Mouse (Mus musculus) brown adipose tissue, adult 24 weeks (tissue): ENCODE results near the gene Sart3. TPM values are rescaled to one million over a fixed set of nuclear protein-coding genes. Genes with fewer than 3 reads are reported as not detected.
A peak's percentile ranks its signal among the peaks of the same experiment; 100 is the strongest.
"Not testable (repeated sequence)": the region's sequence is repeated elsewhere in the genome, so short reads cannot be mapped to it uniquely, and the experiment has no call there.

Source experiments
- H3K27ac ChIP-seq: fragments of 200-500 bp; replicated peaks from 2 replicates; pipeline ENCODE4 v1.5.1; 2012; ENCODE audit warnings: low read depth, mild to moderate bottlenecking, low read length
- H3K4me1 ChIP-seq: fragments of 200-500 bp; 2 replicates; pipeline ENCODE4 v1.6.1; 2012; ENCODE audit warnings: low read length, mixed read lengths; ENCODE audit not compliant: control insufficient read depth, insufficient read depth, insufficient read length
- H3K4me3 ChIP-seq: fragments of 200-500 bp; 2 replicates; pipeline ENCODE4 v1.5.1; 2012; ENCODE audit warnings: low read depth, mild to moderate bottlenecking, low read length, moderate library complexity; ENCODE audit not compliant: insufficient read depth
- polyA plus RNA-seq: library from polyadenylated mRNA; stranded (reverse); fragments of >200 nt; gene quantifications from 2 replicates; pipeline ENCODE4 v1.2.4, GENCODE M21; 2012; ENCODE audit not compliant: missing spikeins, insufficient read depth, insufficient read length

Sart3 gene
- polyA plus RNA-seq, 1 experiment = 5.9 TPM

DNA sequence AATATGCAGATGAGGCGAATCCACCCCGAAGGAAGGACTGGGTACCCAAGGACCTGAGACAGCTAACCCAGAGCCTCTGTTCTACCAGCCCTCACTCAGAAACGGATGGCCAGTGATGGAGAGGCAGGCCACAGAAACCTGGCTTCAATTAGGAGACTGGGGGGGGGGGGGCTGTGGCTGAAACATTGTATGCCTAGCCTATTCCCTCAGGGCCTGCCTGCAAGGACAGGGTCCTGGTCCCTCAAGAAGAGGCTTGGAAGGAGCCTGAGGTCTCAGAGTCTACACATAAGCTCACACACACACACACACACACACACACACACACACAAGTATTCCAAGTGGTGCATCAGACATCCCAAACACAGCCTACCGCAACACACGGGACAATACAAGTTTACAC, 27.4 kb upstream of the Sart3 start:
- Histone ChIP-seq H3K27ac (no peak overlapping the region), H3K4me3 (peak overlapping the region; percentile 34)

DNA sequence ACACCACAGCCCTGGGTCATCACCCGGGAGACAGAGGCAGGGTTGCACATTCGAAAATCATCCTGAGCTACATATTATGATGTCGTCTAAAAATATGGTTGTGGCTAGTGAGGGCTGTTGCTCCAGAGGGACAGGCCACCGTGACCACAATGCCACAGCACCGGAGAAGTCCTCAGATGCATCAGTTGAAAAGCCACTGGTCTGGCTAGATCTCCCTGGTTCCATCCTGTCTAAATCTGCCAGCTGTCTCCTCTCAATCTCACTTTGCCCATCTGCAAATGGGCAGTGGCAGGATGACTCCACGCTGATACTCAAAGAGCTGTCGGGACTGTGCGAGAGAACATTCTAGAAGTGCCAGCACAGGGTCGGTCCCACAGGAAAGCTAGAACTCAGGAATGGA, 26.2 kb upstream of the Sart3 start:
- Histone ChIP-seq H3K4me3 (peak overlapping the region; percentile 16; the same call in 1 of the 2 replicates), H3K4me1 (no peaks in the 10 kb centered on the region), H3K27ac (no peak overlapping the region)

More for the DNA sequence above, 27.4 kb upstream of the Sart3 start:
- no peaks in the 10 kb centered on the region for H3K4me1 ChIP-seq

DNA sequence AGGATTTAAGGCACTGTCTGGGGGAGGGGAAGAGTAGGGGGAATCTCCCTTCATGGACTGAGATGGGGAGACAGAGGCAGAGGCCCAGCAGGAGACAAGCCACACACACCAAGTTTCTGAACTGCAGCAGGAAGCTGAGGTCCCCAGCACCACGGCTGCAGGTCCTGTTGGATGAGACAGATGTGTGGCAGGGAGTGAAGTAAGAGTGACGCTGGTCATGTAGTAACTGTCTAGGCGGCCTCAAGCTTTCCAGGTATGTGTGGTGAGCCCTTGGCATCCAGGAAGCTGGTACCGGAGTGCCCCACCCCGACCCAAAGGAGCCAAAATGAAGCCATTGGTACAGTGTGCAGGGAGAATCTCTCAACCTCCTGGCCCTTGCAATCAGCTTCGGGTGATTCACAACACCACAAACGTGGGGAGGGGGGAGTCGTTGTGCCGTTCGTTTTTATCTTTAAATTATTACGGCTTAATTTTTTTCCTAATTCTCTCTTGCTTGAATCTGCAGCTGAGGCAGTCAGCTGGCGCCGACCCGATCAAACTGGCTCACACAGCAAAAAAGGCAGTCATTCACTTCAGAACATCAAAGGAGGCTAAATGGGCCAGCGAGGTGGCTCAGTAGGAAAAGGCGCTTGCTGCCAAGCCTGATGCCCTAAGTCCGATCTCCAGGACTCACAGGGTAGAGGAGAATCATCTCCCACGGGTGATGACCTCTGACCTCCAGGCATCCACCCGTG, 25.0 kb upstream of the Sart3 start:
- Histone ChIP-seq H3K4me1 (no peaks in the 10 kb centered on the region), H3K27ac (no peak overlapping the region), H3K4me3 (no peak overlapping the region)

DNA sequence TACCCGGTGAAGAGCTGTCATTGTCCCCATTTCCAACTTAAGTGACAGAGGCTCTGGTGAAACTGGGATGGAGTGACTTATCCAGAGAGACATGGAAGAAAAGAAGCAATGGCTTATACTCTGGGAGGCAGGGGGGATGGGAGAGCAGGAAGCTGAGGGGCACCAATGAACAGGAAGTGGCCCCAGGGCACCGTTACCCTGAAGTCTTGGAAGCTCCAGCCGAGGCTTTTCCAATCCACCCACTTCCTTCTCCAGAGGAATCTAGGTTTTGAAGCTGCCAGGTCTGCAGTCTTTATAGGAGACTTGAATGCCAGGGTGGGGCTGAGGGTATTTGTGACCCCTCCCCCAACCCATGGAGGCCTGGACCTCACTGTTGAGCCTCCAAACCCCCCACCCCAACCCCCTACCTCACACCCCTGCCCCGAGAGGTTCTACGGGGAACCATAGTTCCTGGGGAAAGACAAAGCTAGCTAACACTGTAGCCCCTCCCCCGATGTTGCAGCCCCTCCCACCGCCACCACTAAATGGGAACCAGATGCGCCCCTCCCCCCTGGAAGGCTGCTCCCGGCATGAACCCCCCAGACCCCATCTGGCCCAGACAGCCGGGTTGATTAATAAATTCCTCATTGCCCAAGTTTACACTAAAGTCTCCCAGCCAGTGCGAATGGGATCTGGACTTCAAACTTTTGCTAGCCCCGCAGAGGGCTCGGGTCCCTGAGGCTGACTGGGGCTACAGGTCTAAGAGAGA, 24.3 kb upstream of the Sart3 start:
- Histone ChIP-seq H3K27ac (no peak overlapping the region), H3K4me1 (no peaks in the 10 kb centered on the region), H3K4me3 (no peak overlapping the region)

DNA sequence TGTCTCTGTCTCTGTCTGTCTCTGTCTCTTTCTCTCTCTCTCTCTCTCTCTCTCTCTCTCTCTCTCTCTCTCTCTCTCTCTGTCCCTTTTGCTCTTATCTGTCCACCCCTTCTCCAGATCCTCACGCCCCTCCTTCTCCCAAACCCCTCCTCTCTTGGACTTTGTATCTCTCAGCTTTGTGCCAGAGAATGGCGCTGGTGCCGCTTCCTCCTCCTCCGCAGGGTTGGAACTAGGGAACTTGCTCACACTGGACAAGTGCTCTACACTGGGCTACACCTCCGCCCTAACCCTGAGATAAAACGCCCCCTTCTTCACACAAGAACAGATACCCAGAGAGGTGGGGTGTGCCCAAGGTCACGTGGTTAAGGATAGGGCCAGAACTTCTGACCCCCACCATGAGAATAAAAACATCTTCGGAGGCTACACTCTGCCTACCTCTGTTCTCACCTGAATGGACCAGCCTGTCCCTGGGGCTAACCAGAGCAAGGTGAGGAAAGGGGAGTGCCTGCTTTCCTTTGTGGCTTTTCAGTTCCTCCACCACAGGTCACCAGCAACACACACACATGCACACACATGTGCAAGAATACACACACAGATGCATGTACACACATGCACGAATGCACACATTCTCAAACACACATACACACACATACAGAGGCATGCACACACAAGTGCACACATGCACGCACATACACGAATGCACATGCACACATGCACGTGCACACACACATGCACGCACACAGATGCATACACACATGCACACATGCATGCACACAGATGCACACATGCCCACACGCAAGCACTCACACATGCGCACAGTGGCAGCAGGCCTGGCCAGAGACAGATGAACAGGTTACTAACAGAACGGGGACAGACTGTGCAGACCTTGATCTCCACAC, 19.1 kb upstream of the Sart3 start:
- no peak overlapping the region for H3K27ac ChIP-seq
- no peak overlapping the region for H3K4me3 ChIP-seq
- no peaks in the 10 kb centered on the region for H3K4me1 ChIP-seq

DNA sequence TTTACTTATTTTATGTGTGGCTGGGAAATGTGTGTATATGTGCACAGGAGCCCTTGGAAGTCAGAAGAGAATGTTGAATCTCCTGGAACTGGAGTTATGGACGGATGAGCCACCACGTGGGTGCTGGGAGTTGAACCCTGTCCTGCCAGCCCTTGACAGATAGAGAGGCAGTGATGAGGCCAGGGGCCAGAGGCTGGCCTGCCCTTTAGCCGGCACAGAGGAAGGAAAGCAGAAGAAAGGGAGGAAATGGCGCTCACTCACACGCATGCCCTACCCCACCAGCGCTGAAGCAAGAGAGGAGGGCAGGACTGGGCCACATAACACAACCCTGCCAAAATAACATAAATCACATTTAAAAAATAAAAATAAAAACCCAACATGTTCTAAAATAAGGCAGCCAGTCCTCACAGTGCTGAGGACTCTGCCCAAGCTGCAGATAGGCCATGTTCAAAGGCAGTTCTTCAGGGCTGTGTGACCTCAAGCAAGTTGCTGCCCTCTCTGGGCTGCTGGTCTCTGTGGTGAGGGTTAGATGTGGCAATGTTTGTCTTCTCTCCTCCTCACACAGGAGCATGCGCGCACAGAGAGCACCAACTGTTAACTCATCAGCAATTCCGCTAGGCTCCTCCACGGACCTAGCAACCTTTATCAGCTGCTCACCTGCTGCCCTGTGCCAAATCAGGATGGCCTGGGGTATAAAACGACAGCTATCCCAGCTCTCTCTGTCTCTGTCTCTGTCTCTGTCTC, 18.3 kb upstream of the Sart3 start:
- H3K4me3 ChIP-seq = no peak overlapping the region
- no peaks in the 10 kb centered on the region for H3K4me1 ChIP-seq
- no peak overlapping the region for H3K27ac ChIP-seq

DNA sequence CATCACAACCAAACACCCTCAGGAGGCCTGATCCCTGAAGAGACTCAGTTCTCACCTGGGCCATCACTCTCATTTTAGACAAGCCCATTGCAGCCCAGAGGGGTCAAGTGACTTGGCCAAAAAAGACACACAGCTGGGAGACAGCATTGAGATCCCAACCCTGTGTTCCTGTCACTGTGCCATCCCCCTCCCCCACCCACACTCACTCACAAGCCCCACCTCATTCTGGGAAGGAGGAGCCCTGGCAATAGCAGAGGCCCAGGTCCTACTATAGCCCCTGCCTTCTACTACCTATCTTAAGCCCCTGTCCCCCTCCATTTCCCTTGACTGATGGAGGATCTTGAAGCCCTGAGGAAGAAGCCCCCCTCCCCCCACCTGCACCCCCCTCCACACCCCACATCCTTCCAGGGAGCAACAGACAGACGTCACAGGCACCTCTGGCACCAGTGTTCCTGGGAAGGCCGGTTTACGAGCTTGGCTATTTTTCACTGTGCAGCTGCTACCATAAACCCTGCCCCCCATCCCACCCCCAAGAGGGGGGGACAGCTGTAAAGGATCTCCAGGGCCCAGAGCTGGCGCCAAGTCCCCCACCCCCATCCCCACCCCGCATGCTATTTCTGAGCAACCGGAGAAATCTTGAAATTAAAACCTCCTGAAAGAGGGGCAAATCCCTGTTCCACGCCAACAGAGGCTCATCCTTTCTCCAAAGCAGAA, 16.9 kb upstream of the Sart3 start:
- no peak overlapping the region for H3K4me3 ChIP-seq
- no peak overlapping the region for H3K27ac ChIP-seq

DNA sequence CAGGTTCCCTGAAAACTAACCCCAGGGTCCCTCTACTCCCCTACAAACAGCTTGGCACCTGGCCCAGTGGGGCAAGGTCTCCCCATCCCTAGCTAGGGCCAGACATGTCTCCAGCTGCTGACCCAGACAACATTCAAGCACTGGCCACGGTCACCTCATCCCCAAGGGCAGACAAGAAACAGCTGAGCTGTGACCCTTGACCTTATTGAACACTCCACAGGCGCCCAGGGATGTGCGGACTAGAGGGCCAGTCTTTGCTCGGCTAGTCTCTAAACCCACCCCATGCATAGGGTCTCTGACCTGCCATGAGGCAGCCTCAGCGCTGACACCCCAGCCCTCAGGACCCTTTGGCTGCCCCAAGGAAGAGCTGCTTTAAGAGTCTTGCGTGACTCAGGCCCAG, 16.3 kb upstream of the Sart3 start:
- H3K4me1 ChIP-seq = no peaks in the 10 kb centered on the region
- H3K4me3 ChIP-seq = no peak overlapping the region
- H3K27ac ChIP-seq = no peak overlapping the region

More for the DNA sequence above, 16.9 kb upstream of the Sart3 start:
- no peaks in the 10 kb centered on the region for H3K4me1 ChIP-seq

DNA sequence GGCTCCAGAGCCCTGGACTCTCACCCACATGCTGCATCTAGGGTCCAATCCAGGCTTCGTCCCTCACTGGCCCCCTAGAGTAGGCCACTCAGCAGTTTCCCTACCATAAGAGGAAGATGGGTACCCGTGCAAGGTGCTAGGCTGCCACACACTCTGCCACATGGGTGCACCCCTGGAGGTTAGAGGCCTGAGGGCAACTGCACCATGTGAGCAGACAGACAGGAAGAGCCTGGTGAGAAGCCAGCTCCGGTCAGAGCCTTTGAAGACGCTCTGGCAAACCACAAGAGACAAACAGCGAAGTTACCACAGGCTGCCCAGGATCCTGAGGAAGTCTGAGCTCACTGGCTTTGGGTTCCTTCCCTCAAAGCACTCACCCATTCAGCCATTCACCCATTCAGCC, 14.7 kb upstream of the Sart3 start:
- Histone ChIP-seq H3K4me3 (no peak overlapping the region), H3K27ac (no peak overlapping the region), H3K4me1 (no peaks in the 10 kb centered on the region)

DNA sequence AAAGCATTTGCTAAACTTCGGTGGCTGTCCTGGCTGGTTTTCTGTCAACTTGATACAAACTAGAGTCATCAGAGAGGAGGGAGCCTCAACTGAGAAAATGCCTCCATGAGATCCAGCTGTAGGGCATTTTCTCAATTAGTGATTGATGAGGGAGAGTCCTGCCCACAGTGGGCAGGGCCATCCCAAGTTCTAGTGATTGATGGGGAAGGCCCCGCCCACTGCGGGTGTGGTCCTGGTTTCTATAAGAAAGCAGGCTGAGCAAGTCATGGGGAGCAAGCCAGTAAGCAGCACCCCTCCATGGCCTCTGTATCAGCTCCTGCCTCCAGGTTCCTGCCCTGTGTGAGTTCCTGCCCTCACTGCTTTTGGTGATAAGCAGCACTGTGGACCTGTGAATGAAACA, 11.8 kb upstream of the Sart3 start:
- H3K4me3 ChIP-seq, H3K27ac ChIP-seq, H3K4me1 ChIP-seq: not testable (repeated sequence)

DNA sequence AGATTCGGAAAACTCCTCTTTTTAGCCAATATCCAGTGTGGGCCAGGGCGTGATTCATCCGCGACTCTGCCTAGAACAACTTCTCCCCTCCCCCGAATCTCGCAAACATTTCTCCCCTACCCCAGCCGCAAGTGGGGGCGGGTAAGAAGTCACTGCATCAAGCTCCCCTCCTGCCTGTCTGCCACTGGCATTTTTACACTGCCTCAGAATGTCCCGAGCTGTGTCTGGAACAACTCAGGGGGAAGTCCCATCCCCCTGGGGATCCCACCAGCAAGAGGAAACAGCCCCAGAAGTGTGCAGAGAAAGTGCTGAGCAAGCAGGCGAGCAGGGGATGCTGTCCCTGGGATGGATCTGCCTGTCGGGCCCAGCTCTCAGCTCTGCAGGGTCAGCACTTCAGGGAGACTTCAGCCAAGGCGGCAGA, 11.3 kb upstream of the Sart3 start:
- Histone ChIP-seq H3K27ac (no peak overlapping the region), H3K4me1 (no peaks in the 10 kb centered on the region), H3K4me3 (no peak overlapping the region)

DNA sequence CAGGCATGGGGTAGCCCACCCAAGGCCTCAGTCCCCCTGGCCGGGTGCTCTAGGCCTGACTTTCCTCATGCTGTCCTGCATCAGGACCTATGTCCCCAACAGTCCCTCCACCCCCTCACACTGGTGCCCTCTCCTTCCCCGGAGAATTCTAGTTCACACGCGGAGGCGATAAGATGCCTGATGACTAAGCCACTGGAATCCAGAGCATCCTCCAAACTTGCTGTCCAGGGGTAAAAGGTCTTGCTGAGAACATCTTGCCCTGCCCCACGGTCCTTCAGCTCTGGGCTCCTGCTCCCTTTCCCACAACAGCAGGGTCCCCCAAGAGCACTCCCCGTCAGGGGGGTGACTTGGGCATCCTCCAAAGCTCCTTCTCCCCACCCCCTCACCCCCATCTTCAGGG, 10.3 kb upstream of the Sart3 start:
- H3K27ac ChIP-seq = no peak overlapping the region
- H3K4me1 ChIP-seq = no peaks in the 10 kb centered on the region

DNA sequence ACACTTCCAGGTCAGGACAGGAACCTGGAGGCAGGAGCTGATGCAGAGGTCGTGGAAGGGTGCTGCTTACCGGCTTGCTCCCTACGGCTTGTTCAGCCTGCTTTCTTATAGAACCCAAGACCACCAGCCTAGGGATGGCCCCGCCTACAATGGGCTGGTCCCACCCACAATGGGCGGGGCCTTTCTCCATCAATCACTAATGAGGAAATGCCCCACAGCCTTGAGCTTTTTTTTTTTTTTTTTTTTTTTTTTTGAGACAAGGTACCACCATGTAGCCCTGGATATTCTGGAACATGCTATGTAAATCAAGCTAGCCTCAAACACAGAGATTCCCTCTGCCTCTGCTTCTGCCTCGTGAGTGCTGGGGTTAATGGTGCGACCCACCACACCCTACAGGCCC, 9.6 kb upstream of the Sart3 start:
- Histone ChIP-seq H3K4me3 (no peak overlapping the region), H3K4me1 (no peaks in the 10 kb centered on the region), H3K27ac (no peak overlapping the region)

More for the DNA sequence above, 10.3 kb upstream of the Sart3 start:
- H3K4me3 ChIP-seq = no peak overlapping the region

DNA sequence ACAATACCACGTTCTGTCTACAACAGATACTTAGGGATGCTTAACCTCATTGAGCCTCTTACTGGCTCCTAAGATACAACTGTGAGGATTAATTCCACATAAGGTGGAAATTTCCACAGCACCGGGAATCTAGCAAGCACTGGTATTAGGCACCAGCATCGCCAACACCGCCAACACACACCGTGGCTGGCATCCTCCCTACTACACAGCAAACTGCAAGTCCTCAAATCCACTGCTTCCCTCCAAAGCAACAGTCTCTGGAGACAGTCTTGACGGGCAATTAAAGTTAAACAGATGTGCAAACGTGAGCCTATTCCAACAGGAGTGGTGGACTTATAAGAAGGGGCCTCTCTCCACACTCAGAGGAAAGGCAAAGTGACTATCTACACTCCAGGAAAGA, 8.9 kb upstream of the Sart3 start:
- Histone ChIP-seq H3K4me3 (no peak overlapping the region), H3K4me1 (no peaks in the 10 kb centered on the region), H3K27ac (no peak overlapping the region)
